Mouse (Mus musculus) brain, embryonic 14.5 days (tissue): Measurements from ENCODE around the gene Olfr126. TPM values are rescaled to one million over a fixed set of nuclear protein-coding genes. Genes with fewer than 3 reads are reported as not detected.

Experiments used
- DNase-seq: peaks from one replicate; pipeline ENCODE4 v3.0.0-alpha.2; 2011; ENCODE audit warnings: low read depth
- CTCF ChIP-seq: fragments of 200-500 bp; IDR thresholded peaks from 2 replicates; pipeline ENCODE4 v1.5.1; 2012; ENCODE audit warnings: inconsistent platforms, mild to moderate bottlenecking, moderate library complexity, borderline replicate concordance; ENCODE audit not compliant: insufficient read depth, insufficient read length; ENCODE audit errors: extremely low read depth
- POLR2A ChIP-seq: fragments of 200-500 bp; IDR thresholded peaks from 2 replicates; pipeline ENCODE4 v1.6.1; 2012; ENCODE audit warnings: mild to moderate bottlenecking, inconsistent platforms, borderline replicate concordance; ENCODE audit not compliant: poor library complexity, insufficient read depth, insufficient read length, severe bottlenecking; ENCODE audit errors: extremely low read depth
- polyA plus RNA-seq: library from polyadenylated mRNA; depleted of rRNA; stranded (reverse); fragments of >200 nt; gene quantifications from 2 replicates; pipeline ENCODE4 v1.2.3, GENCODE M21; 2012; rRNA removed

Olfr126 gene
- polyA plus RNA-seq: not detected in 2 replicates

DNA sequence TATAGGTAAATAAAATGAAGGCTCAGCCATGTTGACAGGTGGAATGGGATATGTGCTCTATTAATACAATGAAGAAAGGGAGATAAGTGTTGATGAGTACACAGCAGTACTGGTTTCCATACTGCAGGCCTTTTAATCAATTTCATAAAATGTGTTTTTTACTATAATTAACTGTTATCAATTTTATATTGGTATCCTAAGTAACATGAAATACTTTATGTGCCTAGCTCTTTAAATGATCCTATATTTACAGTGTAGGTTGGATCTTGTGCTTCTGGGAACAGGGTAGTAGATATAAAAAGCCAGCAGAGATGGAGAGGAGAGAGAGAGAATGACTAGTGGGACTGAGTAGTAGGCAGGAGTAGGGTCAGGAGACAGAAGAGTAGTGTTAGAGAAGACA, at the start of gene Olfr126:
TSS of gene Olfr126 (plus strand) at position 301 of the 400 bp plus-strand sequence.
- no peak for TF ChIP-seq POLR2A
- TF ChIP-seq CTCF: no peak
- no peak for DNase-seq

GRCm38 (mm10) chr17:37799588-37799987, 47.7 kb upstream of the Olfr126 start, which contains the start of gene Olfr124:
Olfr124 (plus strand) TSS chr17:37799888.
- TF ChIP-seq CTCF (no peak), POLR2A (no peak)
- DNase-seq: no peak

GRCm38 (mm10) chr17:37832649-37833048, 14.6 kb upstream of the Olfr126 start, which contains the start of gene Olfr125:
Olfr125 (plus strand) TSS chr17:37832949.
- TF ChIP-seq CTCF (no peak), POLR2A (no peak)
- no peak for DNase-seq

- DNase-seq: no peak
- TF ChIP-seq CTCF: no peak
- TF ChIP-seq POLR2A: no peak
These were observed 16.6 kb downstream of the Olfr126 start for GRCm38 (mm10) chr17:37863901-37864300.

GRCm38 (mm10) chr17:37869676-37870205, 22.5 kb downstream of the Olfr126 start:
- TF ChIP-seq POLR2A (no peak), CTCF (no peak)
- peak; percentile 11 for DNase-seq

DNA sequence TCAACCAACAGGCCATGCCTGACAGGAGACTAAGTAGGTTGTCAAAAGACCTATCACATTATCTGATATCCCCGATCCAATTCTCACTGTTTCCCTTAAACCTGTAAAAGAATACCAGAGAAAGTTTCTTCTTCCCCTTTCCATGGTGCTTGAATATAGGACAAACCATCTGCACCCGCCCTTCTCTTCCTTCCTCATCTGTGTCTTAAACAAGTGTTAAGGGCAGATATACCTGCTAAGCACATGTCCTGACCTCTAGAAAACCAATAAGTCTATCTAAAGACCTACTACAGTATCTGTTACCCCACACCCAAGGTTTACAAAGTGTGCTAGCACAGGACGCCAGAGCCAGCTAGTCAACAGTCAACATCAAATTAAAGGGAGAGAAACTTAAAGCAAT, 26.5 kb downstream of the Olfr126 start:
- no peak for DNase-seq

GRCm38 (mm10) chr17:37900137-37900536, 52.9 kb downstream of the Olfr126 start, which contains the start of gene Olfr127:
Olfr127 (plus strand) TSS chr17:37900437.
- TF ChIP-seq POLR2A: no peak
- TF ChIP-seq CTCF: no peak
- DNase-seq: no peak

More for the DNA sequence above, 26.5 kb downstream of the Olfr126 start:
- no peak for TF ChIP-seq POLR2A
- no peak for TF ChIP-seq CTCF

Other genes with a start within 250 kb of the Olfr126 start
- not detected in 2 replicates for gene Olfr115, start 220.4 kb upstream of the Olfr126 start, polyA plus RNA-seq
- gene Olfr116, start 220.3 kb upstream of the Olfr126 start, polyA plus RNA-seq: not detected in 2 replicates
- not detected in 2 replicates for gene Olfr117, start 183.7 kb upstream of the Olfr126 start, polyA plus RNA-seq
- not detected in 2 replicates for gene Olfr118, start 180.5 kb upstream of the Olfr126 start, polyA plus RNA-seq
- not detected in 2 replicates for gene Olfr119, start 150.9 kb upstream of the Olfr126 start, polyA plus RNA-seq
- not detected in 2 replicates for gene Olfr120, start 125.7 kb upstream of the Olfr126 start, polyA plus RNA-seq
- not detected in 2 replicates for gene Olfr121, start 98.6 kb upstream of the Olfr126 start, polyA plus RNA-seq
- gene Olfr122, start 78.9 kb upstream of the Olfr126 start, polyA plus RNA-seq: not detected in 2 replicates
- gene Olfr123, start 54.0 kb upstream of the Olfr126 start, polyA plus RNA-seq: not detected in 2 replicates
- not detected in 2 replicates for gene Olfr124, start 47.6 kb upstream of the Olfr126 start, polyA plus RNA-seq
- not detected in 2 replicates for gene Olfr125, start 14.5 kb upstream of the Olfr126 start, polyA plus RNA-seq
- gene Olfr127, start 53.0 kb downstream of the Olfr126 start, polyA plus RNA-seq: not detected in 2 replicates
- gene Olfr128, start 73.1 kb downstream of the Olfr126 start, polyA plus RNA-seq: not detected in 2 replicates
- gene Olfr761, start 105.6 kb downstream of the Olfr126 start, polyA plus RNA-seq: not detected in 2 replicates
- gene Olfr129, start 212.6 kb downstream of the Olfr126 start, polyA plus RNA-seq: not detected in 2 replicates
- not detected in 2 replicates for gene Olfr130, start 216.4 kb downstream of the Olfr126 start, polyA plus RNA-seq
- not detected in 2 replicates for gene Olfr131, start 241.2 kb downstream of the Olfr126 start, polyA plus RNA-seq